Mouse (Mus musculus) ovary, adult 18-20 months (tissue): ENCODE data around the gene Soga1.

Source experiments
- DNase-seq: peaks from one replicate; pipeline ENCODE4 v3.0.0; 2022; ENCODE audit warnings: low spot score, mixed read lengths

Soga1 gene

GRCm38 (mm10) chr2:157063241-157063700, 15.8 kb downstream of the Soga1 start:
- DNase-seq: no peak

- DNase-seq: no peak
Observed at GRCm38 (mm10) chr2:157060557-157061305, 18.3 kb downstream of the Soga1 start.

GRCm38 (mm10) chr2:157060037-157060436, 19.0 kb downstream of the Soga1 start:
- DNase-seq: no peak

- no peak for DNase-seq
Observed at GRCm38 (mm10) chr2:157059166-157059565, 19.9 kb downstream of the Soga1 start.

- peak; percentile 70 for DNase-seq
Observed at GRCm38 (mm10) chr2:157058342-157058998, 20.6 kb downstream of the Soga1 start.

- DNase-seq: no peak
Observed at GRCm38 (mm10) chr2:157057758-157058157, 21.3 kb downstream of the Soga1 start.

GRCm38 (mm10) chr2:157057186-157057585, 21.9 kb downstream of the Soga1 start:
- no peak for DNase-seq

GRCm38 (mm10) chr2:157055721-157056120, 23.3 kb downstream of the Soga1 start:
- DNase-seq: no peak

- DNase-seq: no peak
Observed at GRCm38 (mm10) chr2:157054816-157055215, 24.2 kb downstream of the Soga1 start.

GRCm38 (mm10) chr2:157054297-157054696, 24.8 kb downstream of the Soga1 start:
- DNase-seq: peak; percentile 76

- no peak for DNase-seq
Observed at GRCm38 (mm10) chr2:157053787-157054186, 25.3 kb downstream of the Soga1 start.

GRCm38 (mm10) chr2:157053124-157053523, 25.9 kb downstream of the Soga1 start:
- DNase-seq: no peak

- no peak for DNase-seq
Observed at GRCm38 (mm10) chr2:157052448-157052847, 26.6 kb downstream of the Soga1 start.

- DNase-seq: no peak
Observed at GRCm38 (mm10) chr2:157049831-157050243, 29.2 kb downstream of the Soga1 start.

- no peak for DNase-seq
Observed at GRCm38 (mm10) chr2:157048395-157049181, 30.5 kb downstream of the Soga1 start.

- DNase-seq: no peak
Observed at GRCm38 (mm10) chr2:157046956-157047355, 32.1 kb downstream of the Soga1 start.

- DNase-seq: no peak
Observed at GRCm38 (mm10) chr2:157045932-157046331, 33.1 kb downstream of the Soga1 start.

GRCm38 (mm10) chr2:157043987-157044386, 35.1 kb downstream of the Soga1 start:
- DNase-seq: no peak

GRCm38 (mm10) chr2:157043556-157043955, 35.5 kb downstream of the Soga1 start:
- DNase-seq: no peak

GRCm38 (mm10) chr2:157041421-157041820, 37.6 kb downstream of the Soga1 start:
- DNase-seq: no peak

- DNase-seq: no peak
Observed at GRCm38 (mm10) chr2:157040649-157041046, 38.4 kb downstream of the Soga1 start.

GRCm38 (mm10) chr2:157039900-157040648, 39.0 kb downstream of the Soga1 start:
- DNase-seq: peak; percentile 62
